15 mouse cellular contexts compared by ENCODE assay signal in genomic region chr12:79813566-79814305, GRCm38 (mm10).
DNase-seq lines count a peak whose midpoint lies in the region; ATAC-seq lines count a peak whose summit lies in the region.
"Had no signal": no experiment of that assay in that cellular context is flagged by ENCODE, and none has a peak within 500 bp of the region (broad histone marks: within the 10 kb centered on the region; RNA-seq: fewer than 3 reads in every experiment).

No protein-coding gene starts in this region.

- peak overlapping the region; percentile 71; the same call in 1 of the 2 replicates for H3K27ac ChIP-seq in heart, embryonic 10.5 days
- H3K27ac ChIP-seq in intestine, embryonic 15.5 days, result 0 out of 2 replicates have a peak overlapping the region, but pooled peaks have one; percentile 41
- H3K27ac ChIP-seq: limb, embryonic 13.5 days; lung, embryonic 15.5 days had no signal

- WGBS in heart, embryonic 10.5 days, result 61% methylated on average over 8 of the region's 8 CpGs
- WGBS in intestine, embryonic 15.5 days, result 70% methylated on average over 8 of the region's 8 CpGs

- no peak overlapping the region for H3K4me3 ChIP-seq in heart, embryonic 10.5 days
- H3K4me3 ChIP-seq in intestine, embryonic 15.5 days (replicated peaks), result no peak overlapping the region
- H3K4me3 ChIP-seq: erythroblast, embryonic 14.5 days; limb, embryonic 13.5 days; lung, embryonic 15.5 days had no signal

- no peaks in the 10 kb centered on the region for H3K9me3 ChIP-seq in heart, embryonic 10.5 days
- no peaks in the 10 kb centered on the region for H3K9me3 ChIP-seq in intestine, embryonic 15.5 days
- H3K9me3 ChIP-seq: limb, embryonic 13.5 days; lung, embryonic 15.5 days had no signal

- H3K9ac ChIP-seq in intestine, embryonic 15.5 days, result no peak overlapping the region
- H3K9ac ChIP-seq: limb, embryonic 13.5 days; lung, embryonic 15.5 days had no signal

- H3K4me2 ChIP-seq in intestine, embryonic 15.5 days (replicated peaks), result no peak overlapping the region
- H3K4me2 ChIP-seq: limb, embryonic 13.5 days; lung, embryonic 15.5 days had no signal

- H3K4me1 ChIP-seq in heart, embryonic 10.5 days, result peaks cover 24% of the 10 kb centered on the region
- H3K4me1 ChIP-seq in intestine, embryonic 15.5 days (replicated peaks), result peaks cover 17% of the 10 kb centered on the region

- ATAC-seq in intestine, embryonic 15.5 days, result no peak
- no peak for ATAC-seq in megakaryocyte, adult 5-6 weeks (ENCODE audit: poor library complexity, severe bottlenecking)

- H3K36me3 ChIP-seq in heart, embryonic 10.5 days, result no peaks in the 10 kb centered on the region
- no peaks in the 10 kb centered on the region for H3K36me3 ChIP-seq in intestine, embryonic 15.5 days
- H3K36me3 ChIP-seq: limb, embryonic 13.5 days; lung, embryonic 15.5 days had no signal

- H3K27me3 ChIP-seq in heart, embryonic 10.5 days (ENCODE audit: insufficient read depth, poor library complexity, severe bottlenecking), result 0 out of 2 replicates have a peak, but pooled peaks cover 9% of the 10 kb centered on the region
- H3K27me3 ChIP-seq in intestine, embryonic 15.5 days (replicated peaks), result no peaks in the 10 kb centered on the region
- H3K27me3 ChIP-seq: limb, embryonic 13.5 days; lung, embryonic 15.5 days had no signal

- DNase-seq in heart, embryonic 10.5 days (ENCODE audit: low spot score), result no peak
- DNase-seq in heart, adult 8-10 months (ENCODE audit: low spot score), result no peak
- DNase-seq in spleen, postnatal 36 days (ENCODE audit: low spot score in 2 of 2), result peak; percentile 26 to 27
- no peak for DNase-seq in spleen, postnatal 14 days (ENCODE audit: low spot score in 2 of 2)
- DNase-seq in left cerebral cortex, adult 11 months (ENCODE audit: low spot score), result no peak
- DNase-seq in adrenal gland, postnatal 25 days, result no peak
- DNase-seq: cerebellum, postnatal 36 days; gastrocnemius, postnatal 36 days; kidney, adult 9 months; thymus, postnatal 14 days had no signal

Comparison
In these comparisons a context has a peak if more than half of its experiments do, and no peak if none do; other contexts are left out.
1. DNase-seq: peak in spleen, postnatal 36 days (2 of 2); none in heart, embryonic 10.5 days (single experiment), heart, adult 8-10 months (single experiment), spleen, postnatal 14 days (0 of 2), left cerebral cortex, adult 11 months (single experiment) and adrenal gland, postnatal 25 days (single experiment).